Mouse (Mus musculus): ENCODE results near the gene Tmem189.
"Not testable (repeated sequence)": the region's sequence is repeated elsewhere in the genome, so short reads cannot be mapped to it uniquely, and the experiment has no call there.

Gene Tmem189

GRCm38 (mm10) chr2:167651622-167652021 lies 38.0 kb downstream of the Tmem189 start:
- DNase-seq (ENCODE audit: low spot score): no peak

DNA sequence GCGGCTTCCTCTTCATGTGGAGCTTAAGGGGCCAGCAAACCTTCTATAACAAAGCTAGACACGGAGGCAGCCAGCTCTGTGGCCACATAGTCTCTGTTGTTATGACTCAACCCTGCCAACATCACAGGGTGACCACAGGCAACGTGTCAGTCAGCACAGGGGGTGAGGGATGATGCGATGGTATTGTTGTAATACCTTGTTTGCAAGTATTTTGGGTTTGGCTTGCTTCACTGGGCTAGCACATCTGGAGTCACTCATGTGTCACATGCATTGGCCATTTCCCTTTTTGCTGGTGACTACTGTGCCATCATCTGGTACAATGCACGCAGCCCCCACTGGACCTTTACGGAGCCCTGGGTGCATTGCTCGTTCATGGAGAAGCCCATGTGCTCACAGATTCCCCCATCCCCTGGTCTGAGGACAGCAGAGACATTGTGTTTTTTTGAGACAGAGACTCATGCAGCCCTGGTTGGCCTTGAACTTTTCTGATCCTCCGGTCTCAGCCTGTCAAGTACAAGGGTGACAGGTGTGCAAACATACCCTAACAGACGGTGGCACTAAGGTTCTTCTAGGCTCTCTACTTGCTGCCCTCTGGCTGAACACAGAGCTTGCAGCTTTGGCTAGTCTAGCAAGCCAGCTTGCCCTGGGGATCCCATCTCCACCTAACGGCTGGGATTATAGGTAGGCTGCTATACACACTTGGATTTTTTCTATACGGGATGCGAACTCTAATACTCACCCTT lies 40.2 kb downstream of the Tmem189 start:
- DNase-seq (ENCODE audit: low spot score): no peak

- no peak for DNase-seq (ENCODE audit: low spot score)
Measured at GRCm38 (mm10) chr2:167646411-167646810, 43.2 kb downstream of the Tmem189 start.

DNA sequence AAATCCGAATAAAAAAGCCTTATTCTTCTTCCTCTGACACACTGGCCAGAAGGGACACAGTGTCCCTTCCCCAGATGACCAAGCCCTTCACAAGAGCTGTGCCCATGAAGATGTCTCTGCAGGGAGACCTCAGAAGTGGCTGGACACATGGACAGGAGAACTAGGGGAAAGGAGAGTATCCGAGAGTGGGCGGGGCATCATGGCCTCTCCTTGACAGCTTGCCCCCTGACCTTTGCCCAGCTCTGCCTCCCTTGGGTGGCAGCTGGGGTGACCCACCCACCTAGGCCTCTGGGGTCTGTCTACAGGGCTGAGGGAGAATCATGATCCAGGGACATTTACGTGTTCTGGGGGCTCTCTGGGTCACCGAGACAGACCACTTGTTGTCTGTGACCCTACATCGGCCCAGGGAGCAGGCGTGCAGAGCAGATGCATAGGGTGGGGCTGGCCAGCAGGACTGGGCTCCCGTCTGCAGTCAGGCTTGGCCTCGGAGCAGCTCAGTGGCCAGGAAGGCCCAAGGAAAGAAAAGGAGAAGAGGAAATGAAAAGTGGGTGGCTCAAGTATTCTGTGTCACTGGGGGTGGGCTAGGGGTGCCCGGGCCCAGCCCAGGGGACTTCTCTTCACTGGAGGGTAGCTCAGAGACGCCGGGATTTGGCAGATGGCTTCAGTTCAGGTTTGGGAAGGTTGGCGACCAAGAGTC lies 46.1 kb downstream of the Tmem189 start:
- not testable (repeated sequence) for DNase-seq (ENCODE audit: low spot score)

DNA sequence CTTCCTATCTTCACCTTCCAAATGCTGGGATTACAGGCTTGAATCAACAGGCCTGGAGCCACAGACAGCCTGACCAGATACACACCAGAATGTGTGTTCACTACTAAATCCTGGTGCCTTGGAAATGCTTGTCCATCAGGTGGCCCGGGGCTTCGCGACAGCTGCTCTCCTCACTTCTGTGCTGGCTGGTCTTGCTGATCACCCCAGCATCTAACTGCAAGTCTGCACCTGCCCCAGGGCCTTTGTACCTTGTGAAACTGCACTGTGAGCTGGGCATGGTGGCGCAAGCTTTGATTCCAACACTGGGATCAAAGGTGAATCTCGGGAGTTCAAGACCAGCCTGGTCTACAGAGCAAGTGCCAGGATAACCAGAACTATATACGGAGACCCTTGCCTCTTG lies 47.5 kb downstream of the Tmem189 start:
- DNase-seq (ENCODE audit: low spot score): no peak

- DNase-seq (ENCODE audit: low spot score): peak; percentile 71
Measured at GRCm38 (mm10) chr2:167641337-167641736, 48.3 kb downstream of the Tmem189 start.

GRCm38 (mm10) chr2:167640279-167640678 lies 49.3 kb downstream of the Tmem189 start:
- DNase-seq (ENCODE audit: low spot score): peak; percentile 72

GRCm38 (mm10) chr2:167634865-167635512 lies 54.6 kb downstream of the Tmem189 start:
- no peak for DNase-seq (ENCODE audit: low spot score)

- DNase-seq (ENCODE audit: low spot score): peak; percentile 92
Measured at GRCm38 (mm10) chr2:167634338-167634770, 55.3 kb downstream of the Tmem189 start.

DNA sequence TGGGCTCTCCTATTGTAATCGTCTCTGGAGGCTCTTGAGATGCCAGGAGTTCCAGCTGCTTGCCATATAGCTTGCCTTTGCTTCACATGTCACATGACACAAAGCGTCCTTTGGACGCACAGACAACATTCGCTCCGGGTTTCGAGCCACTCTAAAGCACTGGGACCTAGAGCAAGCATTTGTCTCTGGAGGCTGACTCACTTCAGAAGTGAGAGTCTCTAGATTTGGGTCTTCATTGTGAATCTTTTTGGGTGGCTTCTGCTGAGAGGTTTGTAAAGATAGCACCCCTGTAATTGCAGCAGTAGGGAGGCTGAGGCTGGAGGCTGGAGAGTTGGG lies 56.1 kb downstream of the Tmem189 start:
- no peak for DNase-seq (ENCODE audit: low spot score)

DNA sequence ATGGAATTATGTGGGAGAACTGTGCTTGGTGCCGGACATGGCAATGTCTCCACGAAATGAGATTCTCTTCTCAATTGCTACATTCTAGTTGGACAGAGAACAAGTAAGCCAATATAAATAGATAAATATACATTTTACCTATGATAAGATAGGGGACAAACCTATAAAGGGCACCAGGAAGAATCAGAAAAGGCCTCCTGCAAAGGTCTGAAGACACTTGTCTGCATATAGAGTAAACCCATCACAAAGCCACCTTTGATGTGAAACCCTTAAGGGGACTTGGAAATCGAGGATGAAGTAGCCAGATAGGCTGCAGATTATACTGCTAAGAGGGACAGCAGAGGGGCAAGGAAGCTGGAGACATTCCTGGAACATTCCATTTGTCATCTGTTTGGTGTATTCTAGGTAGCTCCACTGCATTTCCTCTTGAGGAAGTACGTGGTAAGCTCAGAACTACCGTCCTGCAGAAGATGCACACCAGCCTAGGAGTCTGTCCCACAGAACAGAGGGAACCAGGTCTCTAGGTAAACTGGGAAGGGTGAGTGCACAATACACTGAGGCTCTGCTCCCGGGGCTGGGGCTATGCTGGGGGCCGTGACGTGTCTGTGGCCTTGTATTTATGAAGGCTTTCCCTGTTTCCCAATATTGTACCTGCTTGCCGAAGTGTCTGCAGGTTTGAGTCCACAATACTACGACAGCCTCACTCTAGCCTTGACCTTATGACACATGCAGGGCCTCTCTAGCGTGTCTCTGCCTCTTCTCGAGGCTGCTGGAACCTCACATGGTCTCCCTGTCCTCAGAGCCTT lies 56.7 kb downstream of the Tmem189 start:
- no peak for DNase-seq (ENCODE audit: low spot score)

- peak; percentile 98 for DNase-seq (ENCODE audit: low spot score)
Measured at GRCm38 (mm10) chr2:167631591-167632448, 57.8 kb downstream of the Tmem189 start, which contains the start of gene Ube2v1. Ube2v1 (minus strand) TSS chr2:167632095.

DNA sequence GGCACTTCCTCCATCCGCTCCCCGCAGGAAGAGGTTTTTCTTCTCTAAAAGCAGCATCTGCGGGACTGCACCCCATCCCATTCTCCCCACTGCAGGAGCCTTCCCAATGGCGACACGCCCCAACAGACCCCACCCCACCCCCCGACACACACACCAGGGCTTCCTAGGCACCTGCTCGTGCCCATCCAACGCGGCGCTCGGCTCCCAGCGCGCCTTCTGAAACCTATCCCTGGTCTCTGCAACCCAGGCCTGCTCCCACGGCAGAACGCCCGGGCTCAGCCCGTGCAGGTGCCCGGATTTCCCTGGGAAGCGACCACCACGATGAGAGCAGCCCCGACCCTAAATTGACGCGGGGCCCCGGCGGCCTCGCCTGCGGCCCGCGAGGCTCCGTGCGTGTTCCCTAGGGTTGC lies 58.4 kb downstream of the Tmem189 start:
- DNase-seq (ENCODE audit: low spot score): peak; percentile 66

DNA sequence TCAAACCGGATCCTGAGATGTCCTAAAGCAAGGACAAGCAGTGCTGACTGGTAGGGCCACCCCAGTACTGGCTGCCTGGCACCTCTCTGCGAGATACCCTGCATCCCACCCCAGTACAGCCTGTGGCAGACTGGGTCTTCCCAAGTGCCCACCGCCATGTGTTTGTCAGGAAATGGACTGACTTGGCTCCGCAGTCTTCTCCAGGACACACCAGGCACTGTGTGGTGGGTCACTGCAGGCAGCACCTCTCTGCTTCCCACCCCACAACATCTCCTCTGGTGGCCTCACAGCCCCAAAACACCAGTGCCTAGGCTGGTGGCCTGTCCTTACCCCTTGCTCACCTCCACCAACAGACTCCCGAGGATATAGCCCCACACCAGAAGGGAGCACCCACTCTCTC lies 59.2 kb downstream of the Tmem189 start:
- DNase-seq (ENCODE audit: low spot score): no peak

- no peak for DNase-seq (ENCODE audit: low spot score)
Measured at GRCm38 (mm10) chr2:167629665-167630209, 59.9 kb downstream of the Tmem189 start.

- DNase-seq (ENCODE audit: low spot score): no peak
Measured at GRCm38 (mm10) chr2:167628872-167629271, 60.8 kb downstream of the Tmem189 start.

GRCm38 (mm10) chr2:167627019-167627418 lies 62.6 kb downstream of the Tmem189 start:
- no peak for DNase-seq (ENCODE audit: low spot score)

GRCm38 (mm10) chr2:167625670-167626069 lies 64.0 kb downstream of the Tmem189 start:
- no peak for DNase-seq (ENCODE audit: low spot score)

DNA sequence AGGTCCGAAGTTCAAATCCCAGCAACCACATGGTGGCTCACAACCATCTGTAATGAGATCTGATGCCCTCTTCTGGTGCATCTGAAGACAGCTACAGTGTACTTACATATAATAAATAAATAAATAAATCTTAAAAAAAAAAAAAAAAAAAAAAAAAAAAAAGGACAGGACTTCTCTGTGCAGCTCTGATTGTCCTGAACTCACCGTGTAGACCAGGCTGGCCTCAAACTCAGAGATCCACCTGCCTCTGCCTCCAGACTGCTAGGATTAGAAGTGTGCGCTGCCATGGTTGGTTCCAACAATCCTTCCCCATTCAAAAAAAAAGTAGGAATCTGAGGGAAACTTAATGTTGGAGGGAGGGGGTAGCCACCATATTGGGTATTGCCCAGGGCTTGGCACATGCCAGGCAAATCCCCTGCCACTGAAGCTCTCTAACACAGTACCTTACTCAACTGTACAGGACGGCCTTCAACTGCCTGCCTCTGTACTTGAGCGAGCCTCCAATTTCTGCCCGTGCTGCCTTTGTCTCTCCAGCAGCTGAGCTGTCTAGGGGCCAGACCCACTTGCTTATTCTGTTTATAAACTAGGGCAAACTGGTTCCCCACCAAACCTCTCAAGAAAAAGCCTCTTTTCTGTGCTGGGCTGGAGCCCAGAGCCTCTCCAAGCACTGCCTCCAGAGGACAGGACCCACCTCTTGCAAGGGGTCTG lies 65.1 kb downstream of the Tmem189 start:
- DNase-seq (ENCODE audit: low spot score): no peak

- DNase-seq (ENCODE audit: low spot score): no peak
Measured at GRCm38 (mm10) chr2:167622965-167623364, 66.7 kb downstream of the Tmem189 start.

All from testis, postnatal 10 days (tissue).